Mouse (Mus musculus) cerebellum, postnatal 25 days (tissue): ENCODE data around the gene Heg1.

ENCODE experiments used
- DNase-seq, 2 experiments: peaks; one replicate each; pipeline ENCODE4 v3.0.0; 2021; ENCODE audit warnings: mixed read lengths in 2 of 2

The Heg1 gene

GRCm38 (mm10) chr16:33684162-33684702, at the start of gene Heg1:
Gene Heg1 (plus strand): TSS chr16:33684370.
- DNase-seq: peak; percentile 80 to 87

GRCm38 (mm10) chr16:33635836-33636595, 48.2 kb upstream of the Heg1 start:
- no peak for DNase-seq

GRCm38 (mm10) chr16:33641779-33642178, 42.4 kb upstream of the Heg1 start:
- no peak for DNase-seq

- DNase-seq: no peak
These were observed 31.1 kb upstream of the Heg1 start for GRCm38 (mm10) chr16:33653116-33653515.

GRCm38 (mm10) chr16:33655443-33655842, 28.7 kb upstream of the Heg1 start:
- no peak for DNase-seq

- no peak for DNase-seq
These were observed 27.0 kb upstream of the Heg1 start for GRCm38 (mm10) chr16:33657191-33657590.

- DNase-seq: no peak
These were observed 26.0 kb upstream of the Heg1 start for GRCm38 (mm10) chr16:33658121-33658520.

- peak; percentile 60 for DNase-seq
These were observed 24.6 kb upstream of the Heg1 start for GRCm38 (mm10) chr16:33659521-33659920.

GRCm38 (mm10) chr16:33660125-33660524, 24.0 kb upstream of the Heg1 start:
- DNase-seq: no peak

- DNase-seq: no peak
These were observed 21.3 kb upstream of the Heg1 start for GRCm38 (mm10) chr16:33662841-33663240.

- DNase-seq: no peak
These were observed 17.9 kb upstream of the Heg1 start for GRCm38 (mm10) chr16:33666226-33666625.

GRCm38 (mm10) chr16:33666985-33667538, 17.1 kb upstream of the Heg1 start:
- no peak for DNase-seq

GRCm38 (mm10) chr16:33668448-33668847, 15.7 kb upstream of the Heg1 start:
- peak in 1 of 2 experiments; percentile 2 for DNase-seq

- DNase-seq: no peak
These were observed 15.1 kb upstream of the Heg1 start for GRCm38 (mm10) chr16:33669072-33669471.

GRCm38 (mm10) chr16:33670340-33670739, 13.8 kb upstream of the Heg1 start:
- peak; percentile 90 to 91 for DNase-seq

GRCm38 (mm10) chr16:33670933-33671332, 13.2 kb upstream of the Heg1 start:
- peak in 1 of 2 experiments; percentile 27 for DNase-seq

GRCm38 (mm10) chr16:33672188-33672587, 12.0 kb upstream of the Heg1 start:
- DNase-seq: peak in 1 of 2 experiments; percentile 6

GRCm38 (mm10) chr16:33672643-33673042, 11.5 kb upstream of the Heg1 start:
- DNase-seq: no peak

- DNase-seq: peak in 1 of 2 experiments; percentile 25
These were observed 10.6 kb upstream of the Heg1 start for GRCm38 (mm10) chr16:33673530-33674109.

- no peak for DNase-seq
These were observed 8.9 kb upstream of the Heg1 start for GRCm38 (mm10) chr16:33675151-33675847.

- DNase-seq: no peak
These were observed 8.4 kb upstream of the Heg1 start for GRCm38 (mm10) chr16:33675848-33676184.

GRCm38 (mm10) chr16:33676347-33677312, 7.5 kb upstream of the Heg1 start:
- no peak for DNase-seq
